Comparison of ENCODE assay signal across 7 mouse cellular contexts in genomic region chr11:58225655-58226054, GRCm38 (mm10). TPM values are rescaled to one million over a fixed set of nuclear protein-coding genes. Genes with fewer than 3 reads are reported as not detected.
DNase-seq lines count a peak whose midpoint lies in the region; ATAC-seq and TF ChIP-seq lines count a peak whose summit lies in the region.

No protein-coding gene starts in this region.

- H3K4me2 ChIP-seq in forebrain, embryonic 14.5 days (ENCODE audit: low read length): no peak overlapping the region

- no peaks in the 10 kb centered on the region for H3K4me1 ChIP-seq in forebrain, embryonic 14.5 days (ENCODE audit: control insufficient read depth, insufficient read depth, low read length)
- peaks cover 7% of the 10 kb centered on the region; the same call in 1 of the 2 replicates for H3K4me1 ChIP-seq in small intestine, adult 2 months (ENCODE audit: control insufficient read depth, insufficient read depth, insufficient read length, low read length)

- 8% methylated on average over 5 of the region's 5 CpGs for WGBS in forebrain, embryonic 14.5 days
- WGBS in small intestine, adult 2 months: 10% methylated on average over 5 of the region's 5 CpGs

- H3K9ac ChIP-seq in forebrain, embryonic 14.5 days (ENCODE audit: low read length): no peak overlapping the region

- no peaks in the 10 kb centered on the region for H3K27me3 ChIP-seq in forebrain, embryonic 14.5 days (replicated peaks; ENCODE audit: control insufficient read depth, insufficient read depth, low read length)
- H3K27me3 ChIP-seq in small intestine, adult 2 months (ENCODE audit: control insufficient read depth, insufficient read depth, low read length): no peaks in the 10 kb centered on the region

- no peaks in the 10 kb centered on the region for H3K9me3 ChIP-seq in forebrain, embryonic 14.5 days (replicated peaks; ENCODE audit: control insufficient read depth, low read length)

- H3K4me3 ChIP-seq in forebrain, embryonic 14.5 days (ENCODE audit: low read depth, low read length): no peak overlapping the region
- H3K4me3 ChIP-seq in small intestine, adult 2 months (ENCODE audit: low read depth, low read length): no peak overlapping the region

- no peak for ATAC-seq in forebrain, embryonic 14.5 days

- no peak overlapping the region for H3K27ac ChIP-seq in forebrain, embryonic 14.5 days (ENCODE audit: low read depth, low read length)
- H3K27ac ChIP-seq in small intestine, adult 2 months (ENCODE audit: insufficient read depth, low read depth, low read length): no peak overlapping the region

- intact Hi-C loops in heart, postnatal 36 days (cut with DNase I): loop anchor here (1.0 to 5.0 kb wide), 2 partner anchors 46 to 273 kb away; no protein-coding TSS in a partner anchor

- H3K36me3 ChIP-seq in forebrain, embryonic 14.5 days (ENCODE audit: control insufficient read depth, insufficient read depth, low read length): no peaks in the 10 kb centered on the region
- H3K36me3 ChIP-seq in small intestine, adult 2 months (ENCODE audit: control insufficient read depth, insufficient read depth, low read length): peaks cover 3% of the 10 kb centered on the region; the same call in 1 of the 2 replicates

- peak; percentile 96; the same call in 1 of the 2 replicates for TF ChIP-seq CTCF in small intestine, adult 2 months (IDR thresholded peaks at IDR 0.05; ENCODE audit: extremely low read depth, insufficient read length, insufficient replicate concordance, low read depth, low read length)

- TF ChIP-seq POLR2A in small intestine, adult 2 months (IDR thresholded peaks at IDR 0.05; ENCODE audit: low read depth, low read length): no peak

- DNase-seq in MN1 (ENCODE audit: low spot score): peak; percentile 80
- DNase-seq in brain, adult 2 months (ENCODE audit: low read depth, low spot score): peak; percentile 72
- peak; percentile 64 for DNase-seq in forebrain, embryonic 14.5 days (ENCODE audit: low spot score)
- DNase-seq in heart, postnatal 36 days: peak; percentile 80 to 82
- DNase-seq in layer of hippocampus, postnatal 14 days (ENCODE audit: low spot score in 2 of 2): peak; percentile 49 to 62
- peak; percentile 79 for DNase-seq in lung, postnatal 25 days (ENCODE audit: low spot score)

RNA-seq across cellular contexts. Expression of gene Irgm2, which starts 26.2 kb away (rescaled TPM):
- 0.57 and 0.63 TPM in 2 replicates for polyA plus RNA-seq in forebrain, embryonic 14.5 days (2014; fragmentation: Nextera tagmentation; extraction: Ambion mirVana)
- 10 to 100 TPM; 10.9 to 13.7 TPM for total RNA-seq in heart, postnatal 36 days (2021)
- 1 to 10 TPM; 1.7 to 1.9 TPM for total RNA-seq in layer of hippocampus, postnatal 14 days (2021)
- 7.1 and 22.7 TPM in 2 replicates for polyA plus RNA-seq in small intestine, adult 2 months (2012; rRNA removed)

RNA-seq across cellular contexts. Expression of gene Igtp, which starts 26.3 kb away (rescaled TPM):
- 1.4 and 1.6 TPM in 2 replicates for polyA plus RNA-seq in forebrain, embryonic 14.5 days (2014; fragmentation: Nextera tagmentation; extraction: Ambion mirVana)
- total RNA-seq in heart, postnatal 36 days (2021): 1 to 10 TPM; 8.7 to 9.2 TPM
- 1 to 10 TPM in 1 of 2 experiments, under 1 TPM in 1; 0.97 to 1.3 TPM for total RNA-seq in layer of hippocampus, postnatal 14 days (2021)
- 10.8 and 27.7 TPM in 2 replicates for polyA plus RNA-seq in small intestine, adult 2 months (2012; rRNA removed)

RNA-seq across cellular contexts. Expression of gene 4930438A08Rik, which starts 48.9 kb away (rescaled TPM):
- polyA plus RNA-seq in forebrain, embryonic 14.5 days (2014; fragmentation: Nextera tagmentation; extraction: Ambion mirVana): not detected in 2 replicates
- not detected for total RNA-seq in heart, postnatal 36 days (2021)
- total RNA-seq in layer of hippocampus, postnatal 14 days (2021): not detected
- polyA plus RNA-seq in small intestine, adult 2 months (2012; rRNA removed): 0.28 and 0.71 TPM in 2 replicates

RNA-seq across cellular contexts. Expression of gene Mrpl22, which starts 54.2 kb away (rescaled TPM):
- polyA plus RNA-seq in forebrain, embryonic 14.5 days (2014; fragmentation: Nextera tagmentation; extraction: Ambion mirVana): 107 and 138 TPM in 2 replicates
- 10 to 100 TPM; 50.3 to 53.8 TPM for total RNA-seq in heart, postnatal 36 days (2021)
- 10 to 100 TPM; 30.7 to 34.4 TPM for total RNA-seq in layer of hippocampus, postnatal 14 days (2021)
- 8.3 and 13.9 TPM in 2 replicates for polyA plus RNA-seq in small intestine, adult 2 months (2012; rRNA removed)

RNA-seq across cellular contexts. Expression of gene Gemin5, which starts 57.3 kb away (rescaled TPM):
- 15.0 and 15.2 TPM in 2 replicates for polyA plus RNA-seq in forebrain, embryonic 14.5 days (2014; fragmentation: Nextera tagmentation; extraction: Ambion mirVana)
- 1 to 10 TPM; 8.3 to 9.9 TPM for total RNA-seq in heart, postnatal 36 days (2021)
- 10 to 100 TPM; 17.7 to 20.3 TPM for total RNA-seq in layer of hippocampus, postnatal 14 days (2021)
- polyA plus RNA-seq in small intestine, adult 2 months (2012; rRNA removed): 2.5 and 3.5 TPM in 2 replicates

Comparison
In these comparisons a context has a peak if more than half of its experiments do, and no peak if none do; other contexts are left out.
1. RNA of gene Irgm2, which starts 26.2 kb away (total RNA-seq): 10.9 to 13.7 TPM in heart, postnatal 36 days; 1.7 to 1.9 TPM in layer of hippocampus, postnatal 14 days; every median in the first group is over 4 times any median in the second.
2. RNA of gene Igtp, which starts 26.3 kb away (total RNA-seq): 8.7 to 9.2 TPM in heart, postnatal 36 days; 0.97 to 1.3 TPM in layer of hippocampus, postnatal 14 days; every median in the first group is over 4 times any median in the second.
3. Peak in every context shown above with its lines, with median percentiles within 50 percentile points of each other: DNase-seq.